Mouse (Mus musculus) forebrain, embryonic 13.5 days (tissue): ENCODE measurements around the gene Zc2hc1b. TPM values are rescaled to one million over a fixed set of nuclear protein-coding genes. Genes with fewer than 3 reads are reported as not detected.

Experiments used
- ATAC-seq: fragments of 200-750 bp; cut with Nextera tagmentation; 2 replicates; pipeline ENCODE4 v1.8.0; 2017
- H3K27ac ChIP-seq: fragments of 300-500 bp; sonication (generic); 2 replicates; pipeline ENCODE4 v1.5.1; 2015; ENCODE audit warnings: inconsistent platforms, mild to moderate bottlenecking, moderate library complexity
- H3K27me3 ChIP-seq: fragments of 300-500 bp; sonication (generic); 2 replicates; pipeline ENCODE4 v1.6.1; 2015; ENCODE audit warnings: mild to moderate bottlenecking, inconsistent platforms
- H3K36me3 ChIP-seq: fragments of 300-500 bp; sonication (generic); 2 replicates; pipeline ENCODE4 v1.6.1; 2015; ENCODE audit warnings: mild to moderate bottlenecking, inconsistent platforms; ENCODE audit not compliant: poor library complexity, severe bottlenecking
- H3K4me1 ChIP-seq: fragments of 300-500 bp; sonication (generic); 2 replicates; pipeline ENCODE4 v1.6.1; 2015; ENCODE audit warnings: inconsistent platforms
- H3K4me2 ChIP-seq: fragments of 300-500 bp; sonication (generic); 2 replicates; pipeline ENCODE4 v1.6.1; 2015; ENCODE audit warnings: inconsistent platforms, mild to moderate bottlenecking, moderate library complexity
- H3K4me3 ChIP-seq: fragments of 300-500 bp; sonication (generic); 2 replicates; pipeline ENCODE4 v1.5.1; 2015; ENCODE audit warnings: mild to moderate bottlenecking, inconsistent platforms
- H3K9ac ChIP-seq: fragments of 300-500 bp; sonication (generic); 2 replicates; pipeline ENCODE4 v1.6.1; 2015; ENCODE audit warnings: mild to moderate bottlenecking, inconsistent platforms
- H3K9me3 ChIP-seq: fragments of 300-500 bp; sonication (generic); replicated peaks from 2 replicates; pipeline ENCODE4 v1.6.1; 2016; ENCODE audit warnings: inconsistent platforms
- WGBS: fragments of 180-500 bp; shearing (Covaris S2); methylation state at CpG from one replicate; pipeline ENCODE4 v1.1.7; 2015; 5-methylcytosine and 5-hydroxymethylcytosine counted together
- polyA plus RNA-seq: library from polyadenylated mRNA; unstranded; fragments of >200 nt; fragmentation: Nextera tagmentation; extraction: Ambion mirVana; gene quantifications from 2 replicates; pipeline ENCODE4 v1.2.1, GENCODE M21; 2015

Zc2hc1b gene
- polyA plus RNA-seq, 1 experiment from 2014 or later, result not detected

- no peak overlapping the region for H3K27ac ChIP-seq
- no peak overlapping the region for H3K9ac ChIP-seq
- 77% methylated on average over 13 of the region's 13 CpGs for WGBS
- H3K4me3 ChIP-seq, result no peak overlapping the region
- H3K4me1 ChIP-seq, result no peaks in the 10 kb centered on the region
- H3K36me3 ChIP-seq, result peaks cover 40% of the 10 kb centered on the region
- H3K27me3 ChIP-seq, result no peaks in the 10 kb centered on the region
- no peaks in the 10 kb centered on the region for H3K9me3 ChIP-seq
- H3K4me2 ChIP-seq, result no peak overlapping the region
- no peak for ATAC-seq
Observed at GRCm38 (mm10) chr10:13127335-13127734, 50.5 kb downstream of the Zc2hc1b start.

GRCm38 (mm10) chr10:13125811-13126210 lies 52.0 kb downstream of the Zc2hc1b start:
- WGBS, result 54% methylated on average over 3 of the region's 3 CpGs
- H3K4me3 ChIP-seq, result no peak overlapping the region
- peaks cover 40% of the 10 kb centered on the region for H3K36me3 ChIP-seq
- no peaks in the 10 kb centered on the region for H3K9me3 ChIP-seq
- no peak overlapping the region for H3K9ac ChIP-seq
- H3K27me3 ChIP-seq, result no peaks in the 10 kb centered on the region
- H3K4me2 ChIP-seq, result no peak overlapping the region
- H3K4me1 ChIP-seq, result 0 out of 2 replicates have a peak, but pooled peaks cover 2% of the 10 kb centered on the region
- H3K27ac ChIP-seq, result no peak overlapping the region
- no peak for ATAC-seq

DNA sequence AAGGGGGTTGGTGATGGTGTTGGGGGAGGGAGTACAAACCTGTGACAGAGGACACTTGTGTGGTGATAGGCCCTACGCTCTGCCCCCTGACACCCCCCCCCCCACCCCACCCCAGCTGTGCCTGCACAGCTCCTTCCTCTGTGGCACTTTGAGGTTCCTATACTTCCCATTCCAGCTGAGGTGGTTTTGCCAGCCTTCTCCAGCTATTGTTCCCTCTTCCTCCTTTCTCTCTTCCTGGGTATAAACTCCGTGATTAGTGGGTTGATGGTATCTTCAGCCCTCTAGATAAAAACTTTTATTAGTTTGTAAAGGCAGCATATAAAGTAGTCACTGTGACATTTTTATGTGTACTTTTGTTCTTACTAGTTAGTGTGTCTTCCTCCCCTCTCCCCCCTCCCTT lies 58.5 kb downstream of the Zc2hc1b start:
- no peak for ATAC-seq
- Histone ChIP-seq H3K27me3 (no peaks in the 10 kb centered on the region), H3K9ac (no peak overlapping the region), H3K4me2 (no peak overlapping the region), H3K4me3 (no peak overlapping the region), H3K27ac (no peak overlapping the region), H3K9me3 (no peaks in the 10 kb centered on the region), H3K4me1 (peaks cover 52% of the 10 kb centered on the region), H3K36me3 (no peaks in the 10 kb centered on the region)
- WGBS, result 32% methylated on average over 2 of the region's 2 CpGs

DNA sequence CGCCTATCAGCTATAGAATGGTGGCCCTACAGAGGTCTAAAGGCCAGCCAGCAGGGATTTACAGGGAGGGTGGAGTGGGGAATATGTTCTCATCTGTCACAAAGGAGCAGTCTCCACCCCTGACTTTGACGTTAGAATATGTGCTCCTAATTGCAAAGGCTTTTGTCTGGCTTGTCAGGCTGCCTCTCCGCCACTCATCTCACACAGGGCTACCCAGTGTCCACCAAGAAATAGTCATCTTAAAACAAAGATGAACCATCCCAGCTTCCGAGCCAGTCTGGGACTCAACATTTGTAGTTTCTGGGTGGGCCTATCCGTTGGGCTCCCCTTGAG lies 59.1 kb downstream of the Zc2hc1b start:
- Histone ChIP-seq H3K9me3 (no peaks in the 10 kb centered on the region), H3K36me3 (no peaks in the 10 kb centered on the region), H3K27ac (no peak overlapping the region), H3K4me3 (no peak overlapping the region), H3K4me1 (peaks cover 58% of the 10 kb centered on the region), H3K27me3 (no peaks in the 10 kb centered on the region), H3K4me2 (no peak overlapping the region), H3K9ac (no peak overlapping the region)
- 20% methylated on average over 5 of the region's 5 CpGs for WGBS
- no peak for ATAC-seq

GRCm38 (mm10) chr10:13118024-13118769 lies 59.6 kb downstream of the Zc2hc1b start:
- no peak overlapping the region; the same call in 1 of the 2 replicates for H3K27ac ChIP-seq
- H3K9me3 ChIP-seq, result no peaks in the 10 kb centered on the region
- H3K4me1 ChIP-seq, result peaks cover 63% of the 10 kb centered on the region
- H3K4me3 ChIP-seq, result no peak overlapping the region
- no peak for ATAC-seq
- H3K9ac ChIP-seq, result no peak overlapping the region
- WGBS, result 14% methylated on average over 7 of the region's 7 CpGs
- no peaks in the 10 kb centered on the region for H3K27me3 ChIP-seq
- H3K4me2 ChIP-seq, result no peak overlapping the region
- H3K36me3 ChIP-seq, result no peaks in the 10 kb centered on the region

DNA sequence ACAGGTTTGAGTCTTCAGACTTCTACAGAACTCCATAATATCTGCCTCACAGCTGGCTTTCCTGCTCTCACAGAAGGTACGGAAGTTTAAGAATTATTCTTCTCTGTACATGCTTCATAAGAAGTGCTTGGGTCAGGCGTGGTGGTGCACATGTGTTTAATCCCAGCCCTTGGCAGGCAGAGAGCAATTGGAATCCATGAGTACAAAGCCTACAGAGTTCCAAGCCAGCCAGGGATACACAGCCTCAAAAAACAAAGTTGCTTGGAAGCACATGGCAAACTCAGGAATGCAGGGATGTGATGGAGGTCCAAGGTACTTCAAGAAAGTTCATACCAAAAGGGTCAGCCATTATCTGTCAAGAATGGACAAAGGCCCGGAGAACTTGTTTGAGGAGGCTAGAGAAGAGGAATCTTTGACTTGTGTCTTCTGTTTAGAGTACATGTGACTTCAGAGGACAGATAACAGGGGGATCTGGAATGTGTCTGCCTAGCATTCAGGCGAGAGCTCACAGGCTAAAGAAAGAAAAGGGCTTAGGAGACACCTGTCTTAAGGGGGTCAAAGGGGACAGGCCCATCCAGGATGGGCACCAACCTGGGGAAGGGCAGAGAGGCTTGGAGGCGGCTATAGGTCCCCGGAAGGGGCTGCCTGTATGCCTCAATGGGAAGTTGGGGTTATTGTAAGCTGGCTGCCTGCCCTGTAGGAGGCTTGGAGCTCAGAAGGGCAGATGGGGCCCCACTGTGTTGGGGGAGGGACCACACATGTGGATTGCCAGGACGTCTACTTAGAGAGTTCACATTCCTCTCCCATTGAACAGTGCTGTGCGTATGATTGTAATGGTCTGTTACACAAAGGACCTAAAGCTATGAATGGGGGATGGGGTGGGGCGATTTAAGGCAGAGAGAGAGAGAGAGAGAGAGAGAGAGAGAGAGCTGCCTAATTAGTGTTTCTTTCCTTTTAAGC lies 60.8 kb downstream of the Zc2hc1b start:
- Histone ChIP-seq H3K9ac (no peak overlapping the region), H3K4me3 (no peak overlapping the region), H3K27me3 (no peaks in the 10 kb centered on the region), H3K27ac (peak overlapping the region; percentile 55), H3K4me1 (peaks cover 74% of the 10 kb centered on the region), H3K9me3 (no peaks in the 10 kb centered on the region), H3K36me3 (peaks cover 9% of the 10 kb centered on the region; the same call in 1 of the 2 replicates), H3K4me2 (peak overlapping the region; percentile 11)
- whole genome bisulfite sequencing, result 17% methylated on average over 9 of the region's 9 CpGs
- ATAC-seq, result peak; percentile 93

DNA sequence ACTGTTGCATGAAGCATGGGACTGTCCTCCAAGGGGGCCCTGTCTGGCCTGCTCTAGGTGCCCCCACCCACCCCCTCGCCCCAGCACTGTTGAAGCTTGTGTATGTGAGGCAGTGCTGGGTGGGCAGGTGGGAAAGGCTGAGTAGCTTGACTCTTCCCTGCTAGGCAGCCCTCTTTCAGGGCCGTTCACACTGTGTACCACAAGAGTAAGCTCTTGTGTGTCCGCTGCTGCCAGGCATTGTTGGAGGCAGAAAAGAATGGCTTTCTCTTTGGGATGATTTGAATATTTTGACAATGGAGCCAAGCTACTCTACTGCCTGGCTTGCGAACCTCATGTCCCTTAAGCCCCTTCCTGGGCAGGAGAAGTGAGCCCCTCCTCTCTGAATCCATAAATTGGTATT lies 62.8 kb downstream of the Zc2hc1b start:
- peaks cover 83% of the 10 kb centered on the region for H3K4me1 ChIP-seq

GRCm38 (mm10) chr10:13113641-13114040 lies 64.2 kb downstream of the Zc2hc1b start:
- 76% methylated on average over 4 of the region's 4 CpGs for WGBS
- no peaks in the 10 kb centered on the region for H3K27me3 ChIP-seq
- peaks cover 12% of the 10 kb centered on the region for H3K36me3 ChIP-seq
- H3K4me1 ChIP-seq, result peaks cover 91% of the 10 kb centered on the region
- no peaks in the 10 kb centered on the region for H3K9me3 ChIP-seq
- H3K4me3 ChIP-seq, result no peak overlapping the region
- H3K27ac ChIP-seq, result no peak overlapping the region
- no peak for ATAC-seq
- H3K4me2 ChIP-seq, result no peak overlapping the region
- H3K9ac ChIP-seq, result no peak overlapping the region

More for the DNA sequence above, 62.8 kb downstream of the Zc2hc1b start:
- Histone ChIP-seq H3K36me3 (peaks cover 12% of the 10 kb centered on the region), H3K27ac (peak overlapping the region; percentile 62), H3K9me3 (no peaks in the 10 kb centered on the region), H3K9ac (no peak overlapping the region), H3K27me3 (no peaks in the 10 kb centered on the region), H3K4me3 (no peak overlapping the region), H3K4me2 (peak overlapping the region; percentile 10; the same call in 1 of the 2 replicates)
- 8% methylated on average over 4 of the region's 4 CpGs for WGBS
- peak; percentile 63 for ATAC-seq

GRCm38 (mm10) chr10:13112849-13113248 lies 65.0 kb downstream of the Zc2hc1b start:
- ATAC-seq, result no peak
- H3K4me1 ChIP-seq, result peaks cover 91% of the 10 kb centered on the region

GRCm38 (mm10) chr10:13109781-13110180 lies 68.0 kb downstream of the Zc2hc1b start:
- H3K9me3 ChIP-seq, result no peaks in the 10 kb centered on the region
- H3K36me3 ChIP-seq, result peaks cover 12% of the 10 kb centered on the region
- peaks cover 76% of the 10 kb centered on the region for H3K4me1 ChIP-seq
- no peak for ATAC-seq
- H3K4me3 ChIP-seq, result no peak overlapping the region
- WGBS, result 50% methylated on average over 1 of the region's 1 CpGs
- H3K9ac ChIP-seq, result no peak overlapping the region
- 0 out of 2 replicates have a peak overlapping the region, but pooled peaks have one; percentile 44 for H3K27ac ChIP-seq
- H3K4me2 ChIP-seq, result no peak overlapping the region
- no peaks in the 10 kb centered on the region for H3K27me3 ChIP-seq

More at GRCm38 (mm10) chr10:13112849-13113248, 65.0 kb downstream of the Zc2hc1b start:
- H3K36me3 ChIP-seq, result peaks cover 12% of the 10 kb centered on the region
- H3K4me3 ChIP-seq, result no peak overlapping the region
- WGBS, result 59% methylated on average over 3 of the region's 3 CpGs
- H3K27me3 ChIP-seq, result no peaks in the 10 kb centered on the region
- no peak overlapping the region for H3K27ac ChIP-seq
- no peak overlapping the region for H3K4me2 ChIP-seq
- no peak overlapping the region for H3K9ac ChIP-seq
- H3K9me3 ChIP-seq, result no peaks in the 10 kb centered on the region

GRCm38 (mm10) chr10:13108847-13109246 lies 69.0 kb downstream of the Zc2hc1b start:
- Histone ChIP-seq H3K9me3 (no peaks in the 10 kb centered on the region), H3K36me3 (peaks cover 12% of the 10 kb centered on the region), H3K27ac (peak overlapping the region; percentile 78), H3K4me1 (peaks cover 67% of the 10 kb centered on the region), H3K4me3 (no peak overlapping the region), H3K27me3 (no peaks in the 10 kb centered on the region), H3K9ac (no peak overlapping the region), H3K4me2 (no peak overlapping the region)
- no peak for ATAC-seq
- 5% methylated on average over 4 of the region's 4 CpGs for WGBS

GRCm38 (mm10) chr10:13108021-13108548 lies 69.7 kb downstream of the Zc2hc1b start:
- Histone ChIP-seq H3K27ac (peak overlapping the region; percentile 78), H3K4me3 (no peak overlapping the region), H3K4me2 (0 out of 2 replicates have a peak overlapping the region, but pooled peaks have one; percentile 4), H3K36me3 (peaks cover 12% of the 10 kb centered on the region), H3K9me3 (no peaks in the 10 kb centered on the region), H3K4me1 (peaks cover 61% of the 10 kb centered on the region), H3K27me3 (no peaks in the 10 kb centered on the region), H3K9ac (no peak overlapping the region)
- WGBS, result 4% methylated on average over 7 of the region's 7 CpGs
- ATAC-seq, result peak; percentile 93
